Mouse (Mus musculus) ovary, postnatal 36 days (tissue): Measurements from ENCODE around the gene Ddx39b.

Experiments
- DNase-seq: peaks from one replicate; pipeline ENCODE4 v3.0.0; 2022; ENCODE audit warnings: low spot score, mixed read lengths

Gene Ddx39b

DNA sequence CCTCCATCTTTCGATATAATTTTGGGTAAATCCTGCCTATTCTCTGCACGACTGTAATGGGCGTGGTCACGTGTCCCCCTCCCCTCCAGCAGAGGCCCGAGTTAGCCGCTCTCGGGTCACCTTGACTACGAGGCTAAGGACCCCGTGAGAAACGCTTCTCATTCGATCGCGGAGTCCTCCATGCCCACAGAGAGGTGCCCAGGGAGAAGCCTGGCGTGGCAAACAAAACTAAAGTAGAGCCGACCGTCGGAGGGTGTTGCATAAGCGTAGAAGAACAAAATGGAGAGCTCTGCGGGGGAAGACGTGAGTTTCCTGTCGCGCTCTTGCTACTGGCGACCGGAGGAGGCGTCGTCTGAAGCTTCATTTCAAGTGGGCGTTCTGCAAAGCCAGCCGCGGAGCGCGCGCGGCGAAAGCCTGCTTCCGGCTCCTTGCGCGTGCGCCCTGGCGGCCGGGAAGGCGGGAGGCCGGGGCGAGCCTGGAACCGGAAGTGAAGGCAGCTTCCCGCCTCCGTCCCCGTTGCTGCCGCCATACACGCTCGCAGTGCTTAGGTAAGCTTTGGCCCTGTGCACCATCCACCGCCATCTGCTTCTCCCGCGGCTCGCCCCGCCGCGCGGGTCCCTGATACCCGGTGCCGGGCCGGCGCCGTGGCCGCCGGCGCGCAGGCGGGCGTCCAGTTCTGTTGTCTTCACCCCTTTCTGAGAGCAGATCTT lies at the start of gene Ddx39b:
TSS of gene Ddx39b (plus strand) at position 442 of the 710 bp plus-strand sequence.
- peak; percentile 97 for DNase-seq

DNA sequence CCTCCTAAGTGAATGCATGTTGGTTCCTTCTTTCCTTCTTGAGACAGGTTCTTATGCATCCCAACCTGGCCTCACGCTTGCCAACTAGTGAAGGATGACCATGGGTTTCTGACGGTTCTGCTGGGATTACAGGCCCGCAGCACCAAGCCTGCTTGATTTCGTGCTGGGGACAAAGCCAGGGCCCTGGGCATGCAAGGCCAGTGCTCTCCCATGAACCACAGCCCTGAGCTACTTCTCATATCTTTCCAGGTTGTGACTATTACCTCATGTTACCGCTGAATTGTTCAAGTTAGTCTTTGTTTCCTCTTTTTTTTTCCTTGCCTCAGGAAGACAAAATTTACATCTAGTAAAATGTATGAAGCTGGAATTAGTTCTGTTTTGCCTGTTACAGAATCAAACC lies 48.6 kb upstream of the Ddx39b start:
- DNase-seq, result no peak

- no peak for DNase-seq
These were observed 47.4 kb upstream of the Ddx39b start, which contains the start of gene Ltb for GRCm38 (mm10) chr17:35193881-35194843. Gene Ltb (plus strand): TSS chr17:35194439.

DNA sequence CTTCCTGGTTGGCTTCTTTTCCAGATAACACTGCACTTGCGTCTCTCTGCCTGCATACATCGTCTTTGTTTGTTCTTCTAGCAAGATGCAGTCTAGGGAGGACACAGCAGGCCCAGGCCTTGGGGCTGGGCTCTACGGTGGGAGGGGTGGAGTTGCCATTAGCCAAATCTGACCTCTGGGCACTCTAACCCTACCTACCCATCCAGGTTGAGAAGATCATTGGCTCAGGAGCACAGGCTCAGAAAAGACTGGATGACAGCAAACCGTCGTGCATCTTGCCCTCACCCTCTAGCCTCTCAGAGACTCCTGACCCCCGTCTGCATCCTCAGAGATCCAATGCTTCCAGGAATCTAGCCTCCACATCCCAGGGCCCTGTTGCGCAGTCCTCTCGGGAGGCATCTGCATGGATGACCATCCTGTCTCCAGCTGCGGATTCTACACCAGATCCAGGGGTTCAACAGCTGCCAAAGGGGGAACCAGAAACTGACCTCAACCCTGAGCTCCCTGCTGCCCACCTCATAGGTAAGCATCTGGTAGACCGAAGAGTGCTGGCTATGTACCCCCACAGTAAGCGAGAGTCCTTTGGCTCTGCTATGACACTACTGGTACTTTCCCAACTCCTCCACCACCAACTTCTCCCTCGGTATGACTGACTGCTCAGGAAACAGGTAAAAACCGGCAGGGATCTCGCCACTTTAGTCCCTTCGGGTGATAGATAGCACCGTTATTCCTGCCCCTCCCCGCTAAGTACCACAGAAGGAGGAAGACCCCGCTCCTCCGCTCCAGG lies 46.5 kb upstream of the Ddx39b start:
- DNase-seq, result no peak

- DNase-seq, result peak; percentile 81
These were observed 45.8 kb upstream of the Ddx39b start for GRCm38 (mm10) chr17:35195631-35196320.

DNA sequence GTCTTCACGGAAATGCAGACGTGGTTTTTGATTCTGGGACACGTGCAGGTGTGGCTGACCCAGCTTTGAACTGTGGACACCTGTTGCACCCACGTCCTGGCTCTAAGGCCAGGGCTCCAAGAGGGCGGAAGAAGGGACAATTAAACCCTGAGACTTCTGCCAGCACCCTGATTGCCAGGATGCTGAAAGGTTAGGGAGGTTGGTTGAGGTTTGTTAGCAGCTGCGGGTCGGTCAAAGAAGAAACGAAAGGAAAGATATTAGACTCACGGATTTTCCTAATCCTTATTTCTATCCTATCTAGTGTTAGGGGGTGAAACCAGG lies 45.3 kb upstream of the Ddx39b start:
- DNase-seq, result no peak

- no peak for DNase-seq
These were observed 44.4 kb upstream of the Ddx39b start for GRCm38 (mm10) chr17:35197126-35197525.

GRCm38 (mm10) chr17:35198029-35198428 lies 43.5 kb upstream of the Ddx39b start:
- no peak for DNase-seq

DNA sequence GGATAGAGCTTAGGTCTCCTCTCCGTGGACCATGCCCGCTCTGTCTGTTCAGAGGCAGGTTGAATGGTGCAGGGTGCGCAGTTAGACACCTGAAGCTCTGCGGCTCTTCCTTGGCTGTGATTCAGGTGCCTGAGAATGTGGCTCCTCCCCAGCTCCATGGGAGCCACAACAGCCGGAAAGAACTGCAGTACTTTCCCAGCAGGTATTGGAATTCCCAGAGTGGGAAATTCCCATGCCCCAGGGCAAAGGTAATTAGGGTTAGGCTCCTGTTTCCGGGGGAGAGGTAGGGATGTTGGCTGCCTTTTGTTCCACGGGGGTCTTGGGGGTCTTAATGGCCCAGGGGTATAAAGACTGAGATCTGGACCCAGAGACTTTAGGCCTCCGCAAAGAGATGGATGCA lies 42.6 kb upstream of the Ddx39b start:
- DNase-seq, result no peak

DNA sequence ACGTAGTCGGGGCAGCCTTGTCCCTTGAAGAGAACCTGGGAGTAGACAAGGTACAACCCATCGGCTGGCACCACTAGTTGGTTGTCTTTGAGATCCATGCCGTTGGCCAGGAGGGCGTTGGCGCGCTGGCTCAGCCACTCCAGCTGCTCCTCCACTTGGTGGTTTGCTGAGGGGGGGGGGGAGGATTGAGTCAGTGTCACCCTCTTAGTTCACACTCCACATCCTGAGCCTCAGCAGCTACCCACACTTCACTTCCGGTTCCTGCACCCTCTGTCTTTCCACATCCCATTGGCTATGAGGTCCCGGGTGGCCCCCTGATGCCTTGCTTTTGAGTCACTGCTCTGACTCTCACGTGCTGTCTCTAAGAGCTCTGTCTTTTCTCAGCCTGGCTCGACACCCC lies 41.1 kb upstream of the Ddx39b start:
- DNase-seq, result no peak

DNA sequence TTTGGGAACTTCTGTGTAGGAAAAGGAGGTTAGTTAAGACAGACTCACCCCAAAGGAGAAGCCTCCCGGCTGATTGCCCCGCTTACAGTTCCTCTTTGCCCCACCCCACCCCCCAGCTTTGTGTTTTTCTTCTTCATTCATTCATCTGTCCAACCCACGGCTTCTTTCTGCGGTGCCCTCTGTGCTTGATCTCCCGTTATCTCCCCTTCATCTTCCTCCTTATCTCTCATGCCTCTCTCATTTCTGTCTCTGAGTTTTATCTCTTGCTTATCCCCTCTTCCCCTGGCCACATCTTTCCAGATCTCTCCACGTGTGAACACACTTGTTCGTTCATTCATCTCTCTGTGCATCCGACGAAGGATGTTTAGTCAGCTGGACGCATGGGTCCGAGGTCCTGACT lies 40.4 kb upstream of the Ddx39b start:
- DNase-seq, result no peak

GRCm38 (mm10) chr17:35201787-35202186 lies 39.8 kb upstream of the Ddx39b start, which contains the start of gene Tnf:
Gene Tnf (minus strand): TSS chr17:35202007.
- DNase-seq, result no peak

GRCm38 (mm10) chr17:35202442-35202841 lies 39.1 kb upstream of the Ddx39b start:
- DNase-seq, result no peak

DNA sequence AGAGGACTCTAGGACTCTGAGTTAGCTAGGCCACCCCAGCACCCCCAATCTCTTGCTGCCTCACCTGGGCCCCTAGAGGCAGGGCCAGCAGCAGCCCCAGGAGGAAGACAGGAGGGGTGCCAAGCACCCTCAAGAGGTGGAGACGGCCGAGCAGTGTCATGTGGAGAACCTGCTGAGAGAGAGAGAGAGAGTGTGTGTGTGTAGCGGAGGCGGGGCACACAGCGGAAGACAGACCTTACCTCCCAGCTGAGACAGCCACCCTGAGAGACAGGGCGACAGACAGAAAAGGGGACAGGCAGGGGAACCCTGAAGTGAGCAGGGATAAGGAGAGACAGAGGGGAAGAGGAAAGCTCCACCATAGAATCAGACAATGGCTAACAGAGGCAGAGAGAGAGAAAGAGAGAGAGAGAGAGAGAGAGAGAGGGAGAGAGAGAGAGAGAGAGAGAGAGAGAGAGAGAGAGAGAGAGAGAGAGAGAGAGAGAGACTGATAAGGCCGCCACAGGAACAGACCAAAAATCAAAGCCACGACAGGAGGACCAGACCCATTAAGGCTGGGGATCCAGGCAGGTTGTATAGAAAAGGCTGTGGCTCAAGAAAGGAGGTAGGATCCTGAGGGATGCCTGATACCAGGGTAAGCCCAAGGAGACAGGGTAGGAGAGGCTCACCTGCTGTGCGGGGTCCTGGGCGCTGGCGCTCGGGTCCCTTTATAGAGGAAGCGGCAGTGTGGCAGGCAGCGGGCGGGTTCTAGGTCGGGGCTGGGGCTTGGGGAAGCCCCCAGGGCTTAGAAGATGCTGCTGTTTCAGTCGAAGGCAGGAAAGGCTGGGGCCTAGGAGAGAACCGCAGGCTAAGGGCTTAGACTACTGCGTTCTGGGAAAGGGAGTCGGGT lies 36.8 kb upstream of the Ddx39b start, which contains the start of gene Lta:
TSS of gene Lta (minus strand) at position 858 of the 886 bp plus-strand sequence.
- DNase-seq, result no peak

GRCm38 (mm10) chr17:35205380-35205769 lies 36.2 kb upstream of the Ddx39b start:
- no peak for DNase-seq

DNA sequence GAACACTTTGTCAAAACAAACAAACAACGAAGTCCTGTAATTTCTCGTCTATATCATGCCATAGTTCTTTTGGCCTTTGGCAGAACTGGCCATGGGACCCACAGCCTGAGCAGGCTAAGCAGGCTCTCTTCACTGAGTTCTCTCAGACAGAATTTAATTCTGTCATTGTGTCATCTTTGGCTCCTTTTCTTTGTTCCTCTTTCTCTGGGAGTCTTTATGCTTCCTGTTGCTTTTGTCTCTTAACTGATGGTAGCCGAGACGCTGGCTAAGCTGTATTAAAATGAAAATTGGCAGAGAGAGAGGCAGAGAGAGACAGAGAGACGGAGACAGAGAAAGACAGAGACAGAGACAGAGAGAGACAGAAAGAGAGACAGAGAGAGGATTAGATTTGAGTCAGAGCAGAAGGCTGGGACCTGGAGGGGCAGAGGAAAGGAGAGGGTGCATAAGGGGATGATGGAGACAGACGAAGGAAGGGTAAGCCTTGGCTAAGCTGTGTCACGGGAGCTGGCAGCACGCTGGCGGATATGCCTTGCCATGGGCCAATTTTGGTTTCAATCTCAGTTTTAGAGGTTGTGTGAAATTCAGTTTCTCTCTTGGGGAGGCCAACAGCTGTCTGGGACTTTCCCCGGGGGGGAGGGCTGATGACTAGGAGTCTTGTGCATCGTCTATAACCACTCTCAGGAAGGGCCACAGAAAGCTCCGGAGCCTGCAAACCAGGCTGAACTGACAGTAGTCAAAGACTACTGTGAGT lies 31.6 kb upstream of the Ddx39b start:
- no peak for DNase-seq

DNA sequence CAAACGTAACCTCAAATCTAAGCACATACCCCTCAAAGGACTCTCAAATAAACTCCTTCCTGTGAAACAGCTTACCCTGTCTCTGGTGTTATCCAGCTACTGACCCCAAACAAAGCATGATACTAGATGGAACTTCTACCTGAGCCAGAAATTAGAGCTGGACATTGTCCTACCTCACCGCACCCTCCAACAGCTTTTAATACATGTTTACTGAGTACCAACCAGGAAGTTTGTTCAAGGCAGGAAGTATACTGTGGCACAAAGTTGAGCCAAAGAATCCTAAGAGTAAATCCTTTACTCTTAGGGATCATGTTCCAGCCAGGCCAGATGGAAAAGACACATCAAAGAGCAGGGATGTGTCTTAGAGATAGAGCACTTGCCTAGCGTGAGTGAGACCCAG lies 31.0 kb upstream of the Ddx39b start:
- DNase-seq, result no peak

GRCm38 (mm10) chr17:35213071-35213470 lies 28.5 kb upstream of the Ddx39b start:
- DNase-seq, result no peak

- no peak for DNase-seq
These were observed 22.9 kb upstream of the Ddx39b start for GRCm38 (mm10) chr17:35218516-35219193.
